Mouse (Mus musculus) heart, postnatal 14 days (tissue): ENCODE measurements at regions not wholly inside any gene's neighbourhood (a gene's known extent, or its start where the extent isn't known, plus 50 kb on each side); places are given as distances from the start of the nearest gene placed in this dataset.

ENCODE experiments used
- DNase-seq, 2 experiments: peaks; one replicate each; pipeline ENCODE4 v3.0.0; 2021 to 2022
- intact Hi-C: fragments of 180-260 bp; cut with DNase I; formaldehyde crosslinking; loops from one replicate; pipeline ENCODE4 v1.15.1; 2025

DNA sequence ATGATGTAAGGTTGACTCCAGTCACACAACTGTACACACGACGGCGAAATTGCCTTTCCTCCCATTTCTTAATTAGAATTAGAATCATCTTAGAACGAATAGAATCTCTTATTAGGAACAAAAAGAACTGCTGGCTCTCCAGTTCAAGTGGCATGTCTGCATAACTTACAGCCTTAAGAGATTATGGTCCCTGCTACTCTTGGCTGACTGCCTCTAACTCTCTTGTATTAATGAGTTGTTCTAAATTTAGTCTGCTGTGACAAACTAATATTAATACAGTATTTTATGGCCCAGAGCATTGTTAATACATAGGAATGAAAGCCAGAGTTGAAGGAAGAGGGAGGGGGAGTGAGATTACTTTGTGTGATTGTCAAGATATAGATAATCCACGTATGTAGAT is 100.4 kb downstream of the Zfp326 start:
- no peak for DNase-seq
- intact Hi-C loops: no loop called here

DNA sequence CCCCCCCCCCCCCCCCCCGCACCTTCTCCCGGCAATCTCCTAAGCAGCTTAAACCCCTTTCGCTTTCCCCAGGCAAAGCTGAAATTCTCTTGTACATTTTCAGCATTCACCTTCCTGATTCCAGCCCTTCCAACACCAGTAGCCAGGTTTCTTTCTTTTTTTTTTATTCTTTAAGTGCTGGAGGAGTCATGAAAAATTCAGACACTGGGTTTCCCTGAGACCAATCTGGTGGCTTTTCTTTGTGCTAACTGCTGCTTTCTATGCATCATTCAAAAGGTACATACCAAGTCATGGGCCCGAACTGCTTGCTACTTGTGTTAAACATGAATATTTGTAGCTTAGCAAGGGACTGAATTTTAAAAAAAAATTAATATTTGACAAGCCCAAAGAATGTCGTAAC is 99.7 kb downstream of the Zfp326 start:
- intact Hi-C loops: no loop called here
- DNase-seq: no peak

DNA sequence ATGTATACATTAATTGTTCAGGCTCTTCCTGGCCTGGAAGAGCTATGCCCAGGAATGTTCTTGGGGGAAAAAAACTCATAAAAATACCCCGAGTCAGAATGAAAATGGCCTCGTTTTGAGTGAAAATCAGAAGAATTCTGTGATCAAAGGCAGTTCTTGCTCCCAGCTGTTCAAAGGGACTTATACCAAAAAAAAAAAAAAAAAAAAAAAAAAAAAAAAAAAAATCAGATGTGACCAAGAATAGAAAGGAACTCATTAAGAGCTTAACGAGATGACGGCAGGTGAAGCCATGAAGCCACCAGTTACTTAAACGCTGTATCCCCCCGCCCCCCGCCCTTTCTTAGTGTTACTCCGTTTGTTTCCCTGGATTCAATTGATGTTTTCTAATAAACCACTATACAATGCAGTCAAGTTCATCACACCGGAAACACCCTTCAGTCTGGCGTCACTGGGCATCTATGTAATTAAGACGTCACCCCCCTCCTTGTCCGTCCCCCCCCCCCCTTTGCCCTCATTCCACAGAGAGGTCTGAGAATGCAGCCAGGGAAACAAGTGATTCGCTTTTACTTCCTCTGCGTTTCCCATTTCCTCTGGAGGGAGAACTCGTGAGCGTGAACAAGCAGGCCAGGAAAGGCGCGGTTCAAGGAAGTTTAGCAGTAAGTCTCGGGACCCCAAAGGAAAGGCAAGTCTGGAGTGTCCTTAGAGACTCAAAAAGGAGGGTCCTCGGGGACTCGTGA is 99.1 kb downstream of the Zfp326 start:
- peak; percentile 12 to 13 for DNase-seq
- intact Hi-C loops: no loop called here

DNA sequence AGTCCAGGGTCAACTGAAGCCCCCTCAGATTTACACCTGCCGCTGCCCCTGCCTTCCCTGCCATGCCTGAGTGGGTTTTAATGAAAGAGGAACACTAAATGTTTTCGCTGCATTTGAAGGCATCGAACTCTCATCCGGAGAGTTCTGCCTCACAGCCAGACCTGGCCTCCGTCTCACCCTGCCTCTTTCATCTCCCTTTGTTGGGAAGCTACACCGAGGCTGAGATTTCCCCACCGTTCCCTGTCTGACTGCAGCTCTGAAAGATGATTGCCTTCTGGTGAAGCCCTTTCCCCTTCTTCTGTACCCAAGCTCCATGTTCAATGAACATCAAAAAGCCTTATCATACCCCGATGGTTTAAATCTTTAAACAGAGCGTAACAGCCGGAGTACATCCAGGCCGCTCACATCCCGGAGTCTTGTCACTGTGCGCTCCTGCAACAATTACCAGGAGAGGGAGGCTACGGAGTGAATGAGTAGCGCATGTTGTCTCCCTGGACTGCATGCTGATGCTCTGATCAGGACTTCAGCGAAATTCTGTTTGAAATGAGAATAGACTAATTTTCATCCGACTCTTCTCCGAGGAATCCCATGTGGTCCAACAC is 98.3 kb downstream of the Zfp326 start:
- intact Hi-C loops: loop anchor here (5.0 kb wide), 1 partner anchor 47 kb away; no protein-coding TSS in a partner anchor
- DNase-seq: no peak
